Mouse (Mus musculus) layer of hippocampus, adult 18-20 months (tissue): ENCODE data around the gene Esd. TPM values are rescaled to one million over a fixed set of nuclear protein-coding genes. Genes with fewer than 3 reads are reported as not detected.

Source experiments
- DNase-seq, 2 experiments: peaks; one replicate each; pipeline ENCODE4 v3.0.0; 2022; ENCODE audit warnings: low spot score in 2 of 2
- total RNA-seq, 2 experiments: library from RNA; stranded (reverse); gene quantifications; 2 replicates each; pipeline ENCODE4 v1.2.3; 2021

Esd gene
- total RNA-seq, 2 experiments from 2014 or later: 81.5 to 86.5 TPM

GRCm38 (mm10) chr14:74792793-74793192 lies 60.7 kb downstream of the Esd start:
- DNase-seq: no peak

GRCm38 (mm10) chr14:74794931-74795330 lies 62.8 kb downstream of the Esd start:
- no peak for DNase-seq

GRCm38 (mm10) chr14:74797386-74798062 lies 65.4 kb downstream of the Esd start:
- no peak for DNase-seq

- no peak for DNase-seq
These were observed 66.2 kb downstream of the Esd start for GRCm38 (mm10) chr14:74798063-74798890.

Other genes with a start within 250 kb of the Esd start
- gene Htr2a, start 91.5 kb upstream of the Esd start, total RNA-seq: 10 to 100 TPM; 10.8 to 10.9 TPM
- 10 to 100 TPM; 20.4 to 23.1 TPM for gene Lrch1, start 215.6 kb downstream of the Esd start, total RNA-seq